Mouse (Mus musculus): Measurements from ENCODE around the gene Rcor1.

The Rcor1 gene

DNA sequence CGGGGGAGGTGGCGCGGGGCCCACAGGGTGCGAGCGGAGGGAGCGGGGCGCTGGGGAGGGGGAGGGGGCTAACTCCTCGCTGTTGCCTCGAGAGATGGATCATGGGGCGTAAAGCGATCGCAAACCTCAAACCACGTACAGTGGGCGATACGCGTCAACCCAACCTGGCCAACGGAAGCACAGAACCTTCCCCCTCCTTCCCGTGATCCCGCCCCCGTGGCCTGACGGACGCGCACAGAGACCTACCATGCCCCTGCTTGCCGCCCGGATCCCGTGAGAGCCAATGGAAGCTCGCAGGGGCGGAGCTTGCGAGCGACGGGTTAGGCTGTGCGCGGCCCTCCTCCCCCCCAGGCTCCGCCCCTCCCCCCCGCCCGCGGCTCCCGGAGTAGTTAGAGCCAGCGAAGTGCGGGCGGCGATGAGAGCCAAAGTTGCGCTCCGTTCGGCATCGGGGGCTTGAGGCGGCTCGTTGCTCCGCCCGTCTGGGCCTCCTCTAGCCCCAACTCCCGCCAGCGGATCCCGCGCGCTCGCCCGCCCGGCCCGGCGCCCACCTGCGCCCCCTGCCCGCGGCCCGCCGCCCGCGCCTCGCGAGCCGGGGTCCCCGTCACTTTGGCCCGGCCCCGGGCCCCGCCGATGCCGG lies at the start of gene Rcor1:
Gene Rcor1, plus strand, starts transcription at position 376 of the 637 bp plus-strand sequence.
- peak; percentile 99 for DNase-seq (ENCODE audit: low spot score)

DNA sequence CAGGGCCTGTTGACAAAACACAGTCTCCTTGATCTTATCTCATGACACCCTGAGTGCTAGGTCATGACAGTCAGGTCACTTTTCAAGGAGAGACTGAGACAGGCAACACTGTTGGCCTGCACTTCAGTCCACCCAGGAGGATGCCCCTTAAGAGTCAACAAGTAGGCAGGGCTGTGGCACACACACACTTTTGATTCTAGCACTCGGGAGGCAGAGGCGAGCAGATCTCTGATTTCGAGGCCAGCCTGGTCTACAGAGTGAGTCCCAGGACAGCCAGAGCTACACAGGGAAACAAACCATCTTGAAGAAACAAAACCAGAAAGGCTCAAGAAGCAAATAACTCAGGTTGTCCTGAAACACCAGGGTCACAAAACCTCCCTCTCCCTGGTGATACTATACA lies 49.7 kb upstream of the Rcor1 start:
- DNase-seq (ENCODE audit: low spot score) = no peak

DNA sequence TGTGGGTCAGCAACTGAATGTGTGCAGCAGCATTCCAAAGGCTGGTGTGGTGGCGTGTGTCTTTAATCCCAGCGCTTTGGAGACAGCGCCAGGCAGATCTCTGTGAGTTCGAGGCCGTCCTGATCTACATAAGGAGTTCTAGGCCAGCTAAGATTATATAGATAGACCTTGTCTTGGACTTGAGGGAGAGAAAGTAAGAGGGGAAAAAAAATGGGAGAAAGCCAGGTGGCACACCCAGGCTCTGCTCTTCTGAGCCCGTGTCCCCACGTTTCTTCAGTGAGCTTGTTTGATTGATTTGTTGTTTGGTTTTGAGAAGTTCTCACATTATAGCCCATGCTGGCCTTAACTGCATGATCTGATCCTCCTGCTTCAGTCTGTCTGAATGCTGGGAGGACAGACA lies 48.7 kb upstream of the Rcor1 start:
- DNase-seq (ENCODE audit: low spot score) = no peak

DNA sequence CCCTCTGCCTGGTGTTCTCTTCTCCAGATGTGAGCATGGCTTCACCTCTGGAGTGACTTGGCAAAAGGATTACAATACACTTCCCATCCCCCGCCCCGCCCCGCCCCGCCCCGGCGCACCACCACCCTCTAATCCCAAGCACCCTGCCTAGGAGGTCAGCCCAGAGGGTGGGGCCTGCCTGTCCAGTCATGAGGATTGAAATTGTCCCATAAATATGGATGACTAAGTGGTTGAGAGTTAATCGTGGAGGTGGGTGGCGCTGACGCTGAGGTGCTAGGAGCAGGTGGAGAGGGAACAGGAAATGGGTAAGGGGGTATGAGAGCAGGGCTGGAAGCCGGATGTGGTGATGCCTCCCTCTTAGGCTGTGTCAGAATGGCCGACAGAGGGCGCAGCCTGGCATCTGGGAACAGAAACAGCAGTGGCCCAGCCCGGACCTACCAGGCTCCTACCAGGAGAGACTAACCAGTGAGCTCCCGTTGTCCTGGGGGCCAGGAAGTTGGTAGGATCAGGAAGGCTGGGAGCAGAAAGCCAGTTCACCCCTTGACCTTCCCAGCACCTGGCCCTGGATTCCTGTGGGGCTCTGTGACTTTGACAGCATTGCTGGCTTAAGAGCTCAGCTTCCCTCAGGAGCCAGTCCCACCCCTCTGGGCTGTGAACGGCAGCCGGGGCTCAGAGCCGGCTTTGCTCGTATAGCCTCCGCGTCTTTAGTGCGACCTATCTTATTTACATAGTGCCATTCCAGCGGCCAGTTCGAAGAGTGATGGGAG lies 47.6 kb upstream of the Rcor1 start:
- DNase-seq (ENCODE audit: low spot score) = peak; percentile 81

DNA sequence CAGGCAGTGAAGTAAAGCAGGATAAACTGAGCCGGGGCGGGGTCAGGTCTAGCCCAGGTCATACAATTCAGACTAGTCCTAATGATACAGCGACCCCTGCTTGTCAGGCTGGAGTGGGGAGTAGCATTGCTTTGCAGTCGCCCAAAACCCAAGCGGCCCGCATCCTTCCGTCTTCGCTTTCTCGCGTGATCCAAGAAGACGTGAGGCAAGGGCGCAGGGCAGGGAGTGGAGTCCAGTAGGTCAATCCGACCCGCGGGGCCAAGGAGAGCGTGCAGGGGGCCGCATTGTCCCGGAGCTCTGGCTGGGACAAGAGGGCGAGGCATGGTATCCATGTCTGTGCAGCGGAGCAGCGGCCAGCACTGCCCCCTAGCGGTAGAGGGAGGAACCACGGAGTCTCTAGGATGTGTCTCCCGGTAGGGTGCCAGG lies 47.0 kb upstream of the Rcor1 start:
- DNase-seq (ENCODE audit: low spot score) = peak; percentile 90

DNA sequence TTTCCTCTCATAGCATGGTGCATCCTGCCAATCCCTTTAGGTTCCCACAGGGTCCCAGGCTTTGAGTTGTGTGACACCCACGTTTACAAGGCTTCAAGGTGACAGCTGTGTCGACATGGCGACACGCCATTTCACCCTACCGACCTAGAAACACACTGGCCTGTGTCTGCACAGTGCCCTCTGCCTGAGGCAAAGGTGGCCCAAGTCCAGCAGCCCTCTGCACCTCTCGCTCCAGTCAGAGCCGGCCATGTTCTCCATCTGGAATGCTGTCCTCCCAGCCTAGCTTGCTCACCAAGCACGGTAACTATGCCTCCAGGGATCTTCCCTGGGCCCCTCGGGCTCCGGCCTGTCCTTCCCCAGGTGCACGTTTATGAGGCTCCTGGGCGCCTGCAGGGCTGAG lies 46.4 kb upstream of the Rcor1 start:
- DNase-seq (ENCODE audit: low spot score) = peak; percentile 45

DNA sequence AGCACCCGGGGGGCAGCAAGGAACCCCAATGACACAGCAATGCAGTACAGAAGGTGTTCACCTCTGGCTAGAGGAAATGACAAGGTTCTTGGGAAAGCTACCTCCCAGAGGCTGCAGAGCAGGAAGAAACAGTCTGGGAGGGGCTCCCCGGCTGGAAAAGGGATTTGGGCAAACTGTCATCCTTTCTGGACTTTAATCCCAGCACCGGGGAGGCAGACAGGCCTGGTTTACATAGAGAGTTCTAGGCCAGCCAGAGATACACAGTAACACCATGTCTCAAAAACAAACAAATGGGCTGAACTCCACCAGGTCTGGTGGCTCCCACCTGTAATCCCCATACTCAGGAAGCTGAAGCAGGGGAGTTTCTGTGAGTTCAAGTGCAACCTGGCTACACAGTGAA lies 45.9 kb upstream of the Rcor1 start:
- DNase-seq (ENCODE audit: low spot score) = no peak

DNA sequence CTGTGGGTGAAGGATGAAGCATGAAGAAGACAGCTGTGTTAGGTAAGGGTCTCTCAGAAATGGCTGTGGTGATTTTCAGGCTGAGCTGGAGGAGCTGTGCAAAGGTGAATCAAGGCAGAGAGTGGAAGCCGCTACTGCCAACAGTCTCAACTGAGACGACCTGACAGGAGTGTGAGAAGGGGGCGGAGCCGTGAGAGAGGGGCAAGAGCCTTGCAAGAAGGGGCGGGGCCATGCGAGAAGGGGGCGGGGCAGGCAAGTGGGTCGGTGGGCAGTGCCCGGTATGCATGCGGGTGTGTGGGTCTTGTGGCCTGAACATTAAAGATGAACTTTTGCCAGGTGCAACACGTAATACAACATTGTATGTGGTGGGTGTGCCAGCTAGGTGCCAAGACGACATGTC lies 44.5 kb upstream of the Rcor1 start:
- DNase-seq (ENCODE audit: low spot score) = no peak

DNA sequence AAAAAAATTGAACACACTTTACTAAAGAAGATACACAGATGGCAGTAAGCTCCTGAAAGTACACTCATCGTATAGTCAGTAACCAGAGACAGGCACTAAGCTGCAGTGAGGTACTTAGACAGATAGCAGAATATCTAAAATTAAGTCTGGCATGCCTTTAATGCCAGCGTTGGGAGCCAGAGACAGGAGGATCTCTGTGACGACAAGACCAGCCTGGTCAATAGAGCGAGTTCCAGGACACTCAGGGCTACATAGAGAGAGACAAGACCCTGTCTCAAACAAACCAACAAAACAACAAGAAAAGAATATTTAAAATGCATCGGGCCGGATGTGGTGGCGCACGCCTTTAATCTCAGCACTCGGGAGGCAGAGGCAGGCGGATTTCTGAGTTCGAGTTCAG lies 41.1 kb upstream of the Rcor1 start:
- DNase-seq (ENCODE audit: low spot score) = no peak

DNA sequence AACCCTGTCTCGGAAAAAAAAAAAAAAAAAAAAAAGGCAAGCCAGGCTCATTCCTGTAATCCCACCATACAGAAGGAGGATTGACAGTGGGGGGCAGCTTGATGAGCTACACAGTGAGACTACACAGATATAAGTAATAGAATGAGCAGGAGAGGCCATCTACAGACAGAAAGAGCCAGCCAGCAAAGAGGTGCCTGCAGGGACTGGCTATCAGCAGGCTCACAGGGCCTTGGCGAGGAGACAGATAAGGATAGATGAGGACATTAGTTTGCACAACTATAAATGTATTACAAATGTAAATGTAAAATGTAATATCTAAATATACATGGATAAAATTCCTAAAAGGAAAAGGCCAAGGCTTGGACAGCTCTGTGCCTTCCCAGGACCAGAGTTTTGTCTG lies 39.3 kb upstream of the Rcor1 start:
- DNase-seq (ENCODE audit: low spot score) = no peak

DNA sequence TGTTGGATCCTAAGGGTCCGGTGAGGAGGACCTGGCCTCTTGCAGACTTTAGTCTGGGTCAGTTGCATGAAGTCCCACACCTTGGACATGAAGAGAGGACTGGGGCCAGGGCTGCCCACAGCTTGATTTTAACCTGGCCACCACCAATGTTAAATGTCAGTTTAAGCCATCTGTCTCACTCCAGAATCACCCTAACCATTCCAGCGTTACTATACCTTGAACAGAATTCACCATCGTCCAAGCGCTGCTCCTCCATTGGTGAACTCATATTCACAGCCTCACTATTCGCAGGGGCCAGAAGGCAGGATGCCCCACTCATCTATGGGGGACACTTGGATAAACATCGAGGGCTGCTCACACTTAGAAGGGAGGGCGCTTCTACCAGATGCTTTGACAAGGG lies 38.2 kb upstream of the Rcor1 start:
- DNase-seq (ENCODE audit: low spot score) = no peak

DNA sequence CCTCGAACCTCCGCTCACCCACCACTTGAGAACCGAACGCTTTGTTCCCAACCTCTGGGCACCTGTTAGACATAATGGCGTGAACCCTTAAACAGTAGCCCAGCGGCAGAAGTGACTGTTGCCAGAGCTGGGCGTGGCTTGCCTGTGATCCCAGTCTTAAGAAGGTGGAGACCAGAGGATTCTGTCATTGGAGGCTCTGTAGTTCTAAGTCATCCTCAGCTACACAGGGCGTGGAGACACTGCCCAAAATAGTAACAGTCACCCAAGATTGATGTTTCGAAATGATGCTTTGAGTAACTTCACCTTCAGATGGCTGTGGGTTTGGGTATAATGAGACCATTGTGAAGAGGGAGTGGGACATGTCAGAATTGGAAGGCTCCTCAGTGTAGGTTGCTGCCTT lies 35.0 kb upstream of the Rcor1 start:
- DNase-seq (ENCODE audit: low spot score) = no peak

DNA sequence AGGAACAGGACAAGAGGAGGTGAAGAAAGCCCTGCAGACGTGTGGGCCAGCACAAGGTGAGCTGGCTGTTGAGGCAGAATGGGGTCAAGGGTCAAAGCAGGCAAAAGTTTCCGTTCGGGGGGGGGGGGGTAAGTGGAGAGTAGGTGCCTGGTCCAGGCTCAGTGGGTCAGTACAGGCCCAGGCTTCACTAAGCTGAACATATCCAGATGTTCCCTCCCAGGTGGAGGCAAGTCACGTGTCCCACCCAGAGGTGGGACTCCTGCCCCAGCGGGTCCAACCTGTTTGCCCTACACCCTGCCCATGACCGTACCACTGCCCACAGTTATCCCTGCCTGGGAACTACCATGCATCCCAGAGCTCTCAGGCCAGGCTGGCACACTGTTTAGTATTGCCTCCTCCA lies 33.3 kb upstream of the Rcor1 start:
- DNase-seq (ENCODE audit: low spot score) = no peak

DNA sequence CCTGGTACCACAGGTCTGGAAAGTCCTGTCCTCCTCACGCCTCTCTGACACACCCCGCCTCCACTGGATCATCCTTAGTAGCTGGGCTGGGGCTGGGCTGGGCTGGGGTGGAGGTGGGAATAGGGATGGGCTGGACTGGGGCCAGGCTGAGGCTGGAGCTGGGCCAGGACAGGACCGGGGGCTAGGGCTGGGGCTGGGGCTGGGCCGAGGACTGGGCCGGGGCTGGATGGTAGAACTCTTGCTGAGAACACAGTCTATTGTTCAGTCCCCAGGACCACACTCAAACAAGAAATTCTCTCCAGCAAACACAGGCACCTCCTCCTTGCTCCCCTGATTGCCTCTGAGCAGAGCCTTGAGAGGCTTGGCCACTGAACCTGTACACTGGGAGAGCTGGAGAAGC lies 32.8 kb upstream of the Rcor1 start:
- DNase-seq (ENCODE audit: low spot score) = no peak

DNA sequence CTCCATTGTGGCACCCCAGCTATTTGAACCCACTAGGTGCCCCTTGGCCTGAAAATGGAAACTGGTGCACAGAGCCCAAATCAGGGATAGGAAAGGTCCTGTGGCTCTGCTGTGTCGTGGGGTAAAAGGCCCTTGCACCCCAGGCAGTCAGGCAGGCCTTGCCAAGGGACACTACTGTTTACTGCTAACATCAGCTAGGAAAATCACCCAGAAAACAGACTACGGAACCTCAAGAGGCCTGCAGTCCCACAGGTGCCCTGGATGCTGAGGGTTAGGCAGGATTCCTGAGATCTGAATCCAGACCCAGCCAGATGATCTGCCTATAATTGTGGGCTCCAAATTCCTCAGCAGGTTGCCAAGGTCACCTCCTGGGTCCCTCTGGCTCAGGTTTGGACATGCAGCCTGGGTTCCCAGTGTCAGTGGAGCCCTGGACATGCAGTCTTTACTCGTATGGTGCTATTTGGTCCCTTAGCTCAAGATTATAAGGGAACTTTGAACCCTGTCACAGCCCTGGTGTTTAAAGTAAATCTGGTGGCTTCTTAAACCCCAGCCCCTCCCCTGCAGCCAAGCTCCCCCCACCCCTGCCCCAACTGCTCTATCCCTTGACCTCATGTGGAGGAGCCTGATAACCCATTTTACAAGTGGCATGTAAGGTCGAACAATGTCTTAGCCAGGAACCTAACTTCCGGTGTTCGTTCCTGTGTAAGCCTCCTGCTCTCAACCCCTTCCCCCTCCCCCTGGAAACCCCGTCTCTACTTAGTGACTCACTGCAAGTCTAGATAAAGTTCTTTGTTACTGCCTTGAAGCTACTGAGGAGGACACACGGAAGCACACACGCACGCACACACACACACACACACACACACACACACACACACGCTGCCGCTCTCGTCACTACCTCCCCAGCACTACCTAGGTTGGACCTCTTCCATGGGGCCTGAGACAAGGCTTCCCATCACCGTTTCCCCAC lies 31.7 kb upstream of the Rcor1 start:
- DNase-seq (ENCODE audit: low spot score) = no peak

DNA sequence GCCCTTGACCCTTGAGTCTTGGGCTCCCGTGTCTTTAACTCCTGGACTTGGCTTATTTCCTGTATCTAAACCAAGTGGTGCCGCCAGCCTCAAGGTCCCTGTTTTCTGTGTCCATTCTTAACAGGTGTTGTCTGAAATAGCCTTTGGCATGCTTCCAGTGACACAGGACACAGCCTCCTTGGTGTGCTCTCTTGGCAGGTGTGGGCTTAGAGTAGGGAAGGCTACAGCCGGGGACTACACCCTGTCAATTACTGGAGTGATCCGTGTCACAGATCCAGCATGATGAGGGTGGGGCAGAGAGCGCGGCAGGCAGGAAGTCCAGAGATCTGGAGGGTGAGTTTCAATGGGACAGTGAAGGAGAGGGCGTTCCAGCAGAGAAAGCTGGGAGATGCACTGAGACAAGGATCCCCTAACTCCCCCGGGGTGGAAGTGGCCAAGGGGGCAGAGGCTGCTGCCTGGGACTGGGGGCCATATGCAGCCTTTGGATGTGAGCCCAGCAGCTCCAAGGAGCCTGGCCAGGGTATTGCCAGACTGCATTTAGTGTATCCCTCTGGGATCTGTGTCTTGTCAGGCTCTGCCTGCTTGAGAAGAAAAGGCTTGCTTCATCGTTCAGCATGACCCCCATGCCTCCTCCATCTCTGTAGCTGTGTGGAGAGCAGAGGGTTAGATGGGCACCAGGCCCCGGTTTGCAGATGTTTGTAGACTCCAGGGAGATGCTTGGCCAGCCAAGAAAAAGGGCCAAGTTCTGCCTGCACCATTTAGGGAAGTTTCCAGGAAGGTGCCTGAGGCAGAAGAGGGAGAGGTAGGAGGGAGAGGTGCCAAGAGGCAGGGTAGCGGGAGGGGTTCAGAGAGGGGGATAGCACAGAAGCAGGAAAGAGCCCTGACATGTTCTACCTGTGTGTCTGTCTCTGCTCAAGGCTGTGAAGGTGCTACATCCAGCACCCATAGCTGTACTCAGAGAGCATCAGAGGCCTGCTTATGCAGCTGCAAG lies 30.4 kb upstream of the Rcor1 start:
- no peak for DNase-seq (ENCODE audit: low spot score)

DNA sequence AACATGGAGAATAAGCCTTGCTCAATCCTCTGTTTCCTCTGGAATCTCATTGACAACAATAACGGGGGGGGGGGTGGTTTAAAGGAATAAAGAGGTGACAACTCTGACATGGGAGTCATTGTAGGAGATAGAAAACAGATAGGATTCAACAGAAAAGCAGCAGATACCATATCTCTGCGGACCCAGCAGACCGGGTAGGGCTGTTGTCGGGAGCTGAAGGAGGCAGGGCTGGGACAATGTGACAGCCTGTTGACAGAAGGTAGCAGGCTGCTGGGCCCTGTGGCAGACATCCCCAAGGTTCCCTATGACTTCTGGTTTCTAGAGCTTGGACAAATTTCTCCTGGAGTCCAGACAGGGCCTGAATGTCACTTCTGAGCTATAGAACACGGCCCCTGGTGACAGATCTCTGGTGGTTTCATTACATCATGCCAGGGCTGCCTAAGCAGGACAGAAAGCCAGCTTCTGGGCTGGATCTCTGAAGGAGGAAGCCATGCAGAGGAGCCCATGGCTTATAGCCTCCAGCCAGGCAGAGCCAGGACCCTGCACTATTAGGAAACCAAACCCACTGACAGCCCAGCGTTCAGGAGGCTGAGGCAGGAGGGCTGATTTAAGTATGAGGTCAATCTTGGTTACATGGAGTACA lies 29.4 kb upstream of the Rcor1 start:
- no peak for DNase-seq (ENCODE audit: low spot score)

DNA sequence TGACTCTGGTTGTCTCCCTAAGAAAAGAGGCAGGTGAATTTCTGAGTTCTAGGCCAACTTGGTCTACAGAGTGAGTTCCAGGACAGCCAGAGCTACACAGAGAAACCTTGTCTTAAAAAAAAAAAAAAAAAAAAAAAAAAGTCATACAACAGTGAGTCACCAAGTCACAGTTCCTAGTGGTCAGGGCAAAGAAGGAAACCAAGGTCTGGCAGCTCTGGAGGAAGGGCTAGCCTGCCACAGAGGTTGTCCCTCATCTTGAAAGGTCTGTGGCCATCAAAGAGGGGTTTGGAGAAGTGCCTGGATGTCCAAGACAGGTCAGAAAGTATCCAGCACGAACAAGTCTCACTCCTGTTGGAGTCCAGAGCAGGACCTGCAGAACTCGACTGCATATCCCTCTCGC lies 22.3 kb upstream of the Rcor1 start:
- no peak for DNase-seq (ENCODE audit: low spot score)

DNA sequence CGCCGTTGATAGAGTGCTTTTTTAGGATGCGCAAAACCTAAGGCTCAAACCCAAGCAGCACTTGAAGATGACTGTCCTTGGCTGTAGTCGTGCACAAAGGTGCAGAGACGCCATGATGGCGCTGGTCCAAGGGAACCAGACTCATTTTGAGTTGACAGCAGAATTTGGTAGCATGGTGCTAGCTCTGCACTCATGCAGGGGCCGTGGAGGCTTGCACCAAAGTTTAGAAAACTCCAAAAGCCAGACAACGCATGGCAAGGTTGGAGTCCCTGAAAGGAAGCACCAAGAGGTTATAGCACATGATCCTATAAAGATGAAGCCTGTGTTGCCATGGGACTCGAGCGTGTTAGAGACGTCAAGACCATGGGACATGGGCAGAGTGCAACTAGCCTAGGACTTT lies 21.1 kb upstream of the Rcor1 start:
- DNase-seq (ENCODE audit: low spot score) = no peak

DNA sequence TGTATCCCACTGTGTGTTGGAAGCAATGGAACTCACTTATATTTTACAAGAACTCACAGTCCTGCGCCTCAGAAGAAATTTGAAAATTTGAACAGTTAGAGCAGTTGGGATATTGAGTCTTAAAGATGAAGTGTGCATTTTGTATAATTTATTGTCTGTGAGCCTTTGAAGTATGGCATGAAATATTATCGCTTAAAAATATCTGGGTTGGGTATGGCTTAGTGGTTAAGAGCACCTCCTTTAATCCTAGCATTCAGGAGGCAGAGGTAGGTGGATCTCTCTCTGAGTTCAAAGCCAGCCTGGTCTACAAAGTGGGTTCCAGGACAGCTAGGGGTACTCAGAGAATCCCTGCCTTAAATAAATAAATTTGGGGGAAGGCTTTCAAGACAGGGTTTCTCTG lies 20.1 kb upstream of the Rcor1 start:
- DNase-seq (ENCODE audit: low spot score) = no peak

DNA sequence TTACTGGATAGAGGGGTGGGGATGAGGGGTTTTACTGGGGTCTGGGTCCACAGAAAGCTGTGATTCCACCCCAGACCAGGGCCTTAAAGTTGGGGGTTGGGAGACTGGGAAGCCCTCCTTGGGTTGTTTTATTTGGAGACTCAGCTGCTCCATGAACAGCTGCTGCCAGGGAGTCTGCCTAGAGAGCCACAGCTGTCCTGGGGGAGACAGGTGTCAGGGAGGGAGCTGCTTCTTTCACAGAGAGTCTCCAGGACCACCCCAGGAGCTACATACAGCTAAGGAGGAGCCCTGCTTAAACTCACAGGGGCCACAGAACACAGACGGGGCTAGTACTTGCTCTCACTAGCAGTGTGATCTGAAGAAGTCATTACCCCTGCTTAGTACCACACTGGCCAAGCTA lies 18.0 kb upstream of the Rcor1 start:
- no peak for DNase-seq (ENCODE audit: low spot score)

Data from testis, postnatal 14 days (tissue).